In the genomic region with DNA sequence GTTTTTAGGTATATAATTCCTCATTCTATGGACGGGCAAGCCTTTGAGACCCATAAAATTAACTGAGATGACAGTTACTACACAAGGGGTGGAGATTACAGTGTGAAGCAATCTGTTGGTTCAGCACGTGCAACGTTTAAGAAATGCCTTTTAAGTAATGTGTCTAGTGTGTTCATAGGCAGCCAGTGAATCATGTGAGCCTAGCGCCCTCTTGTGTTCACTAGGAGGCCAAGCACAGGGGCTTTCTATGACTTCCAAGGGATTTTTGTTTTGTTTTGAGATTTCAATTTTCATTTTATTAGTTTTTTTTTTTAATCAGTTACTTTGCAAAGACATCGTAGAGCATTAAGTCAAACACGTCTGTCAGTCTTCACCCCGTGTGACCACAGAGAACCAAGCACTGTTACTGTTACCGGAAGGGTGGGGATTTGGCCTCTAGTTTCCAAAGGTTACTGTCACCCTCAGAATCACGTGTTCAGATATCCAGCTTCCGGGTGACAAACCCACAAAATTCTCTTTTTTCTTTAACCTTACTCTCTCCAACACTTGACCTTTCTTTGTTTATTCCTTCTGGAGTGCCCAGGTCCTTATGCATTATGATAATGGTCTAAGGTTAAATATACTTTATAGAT, we compare ENCODE assay signal across 8 mouse cellular contexts. TPM values are rescaled to one million over a fixed set of nuclear protein-coding genes. Genes with fewer than 3 reads are reported as not detected.
DNase-seq lines count a peak whose midpoint lies in the region.

No protein-coding gene starts in this region.

- DNase-seq in left cerebral cortex, postnatal 14 days (ENCODE audit: low spot score in 2 of 2): peak; percentile 65 to 71
- DNase-seq in left cerebral cortex, postnatal 10 days (ENCODE audit: extremely low spot score in 1 of 2, low spot score in 2 of 2): no peak
- peak; percentile 57 for DNase-seq in MN1 (ENCODE audit: low spot score)
- peak; percentile 80 for DNase-seq in embryo, embryonic 10.5 days (ENCODE audit: low spot score)
- peak; percentile 37 for DNase-seq in heart, postnatal 4 days
- peak; percentile 25 to 41 for DNase-seq in lung, adult 18-20 months
- DNase-seq in neural tube, embryonic 10.5 days (ENCODE audit: extremely low spot score, low spot score): peak; percentile 42
- DNase-seq in ovary, postnatal 36 days (ENCODE audit: low spot score): no peak

- intact Hi-C loops in left cerebral cortex, postnatal 14 days (cut with DNase I): loop anchor here (10.0 kb wide), 1 partner anchor 621 kb away; no protein-coding TSS in a partner anchor
- intact Hi-C loops in left cerebral cortex, postnatal 10 days (cut with DNase I): no loop called here

RNA-seq across cellular contexts. Expression of a gene that starts 20.8 kb away (rescaled TPM):
- total RNA-seq in left cerebral cortex, postnatal 14 days (2021): 10 to 100 TPM; 49.1 to 49.6 TPM
- 10 to 100 TPM; 47.9 to 50.5 TPM for total RNA-seq in left cerebral cortex, postnatal 10 days (2021)
- total RNA-seq in heart, postnatal 4 days (2021): 100 to 1,000 TPM; 143 to 150 TPM

RNA-seq across cellular contexts. Expression of a gene that starts 50.9 kb away (rescaled TPM):
- under 1 TPM; 0.59 to 0.62 TPM for total RNA-seq in left cerebral cortex, postnatal 14 days (2021)
- 1 to 10 TPM in 1 of 2 experiments, under 1 TPM in 1; 0.69 to 1.1 TPM for total RNA-seq in left cerebral cortex, postnatal 10 days (2021)
- total RNA-seq in heart, postnatal 4 days (2021): under 1 TPM; 0.36 to 0.55 TPM

Comparison
In these comparisons a context has a peak if more than half of its experiments do, and no peak if none do; other contexts are left out.
1. DNase-seq: peak in left cerebral cortex, postnatal 14 days (2 of 2), MN1 (single experiment), embryo, embryonic 10.5 days (single experiment), heart, postnatal 4 days (single experiment), lung, adult 18-20 months (2 of 2) and neural tube, embryonic 10.5 days (single experiment); none in left cerebral cortex, postnatal 10 days (0 of 2) and ovary, postnatal 36 days (single experiment).